Mouse (Mus musculus) myocyte (in vitro differentiated cells): ENCODE data around the gene Mad2l2.

Experiments
- CEBPB ChIP-seq: IDR thresholded peaks from 2 replicates; pipeline ENCODE4 v1.6.1; 2011; ENCODE audit warnings: mild to moderate bottlenecking, moderate library complexity; ENCODE audit not compliant: poor library complexity, insufficient read depth, severe bottlenecking
- MAX ChIP-seq: IDR thresholded peaks from one replicate; pipeline ENCODE4 v1.6.1; 2011; ENCODE audit warnings: low read depth, mild to moderate bottlenecking, control low read depth
- MYOG ChIP-seq, 3 experiments: IDR thresholded peaks; one replicate each; pipeline ENCODE4 v1.6.1; 2011; ENCODE audit warnings: control low read depth in 2 of 3, low read depth in 2 of 3, mild to moderate bottlenecking in 2 of 3; ENCODE audit not compliant: insufficient read length in 2 of 3, control insufficient read depth in 1 of 3, insufficient read depth in 1 of 3
- POLR2A ChIP-seq: IDR thresholded peaks from one replicate; pipeline ENCODE4 v1.6.1; 2011; ENCODE audit warnings: low read depth, mild to moderate bottlenecking, control low read depth, moderate library complexity; ENCODE audit not compliant: insufficient read length
- POLR2AphosphoS2 ChIP-seq: IDR thresholded peaks from one replicate; pipeline ENCODE4 v1.6.1; 2011; ENCODE audit warnings: low read depth, control low read depth; ENCODE audit not compliant: insufficient read length
- REST ChIP-seq: IDR thresholded peaks from one replicate; pipeline ENCODE4 v1.6.1; 2011; ENCODE audit warnings: mild to moderate bottlenecking, control low read depth, moderate library complexity; ENCODE audit not compliant: insufficient read depth, insufficient read length
- TCF12 ChIP-seq: IDR thresholded peaks from one replicate; pipeline ENCODE4 v1.6.1; 2011; ENCODE audit warnings: mild to moderate bottlenecking, control low read depth; ENCODE audit not compliant: poor library complexity, insufficient read depth, severe bottlenecking
- USF1 ChIP-seq: IDR thresholded peaks from one replicate; pipeline ENCODE4 v1.6.1; 2011; ENCODE audit warnings: low read depth, mild to moderate bottlenecking, control low read depth, moderate library complexity

- no peak for TF ChIP-seq MAX
- no peak for TF ChIP-seq POLR2A
- TF ChIP-seq MYOG (IDR thresholded peaks at IDR 0.05; ENCODE audit: control insufficient read depth in 1 of 3, insufficient read depth in 1 of 3, insufficient read length in 2 of 3, low read depth in 2 of 3) = no peak
- no peak for TF ChIP-seq USF1
- TF ChIP-seq CEBPB = no peak
- TF ChIP-seq POLR2AphosphoS2 = no peak
- TF ChIP-seq REST = no peak
- TF ChIP-seq TCF12 = no peak
Measured at GRCm38 (mm10) chr4:148131497-148132081, 1.4 kb downstream of the Mad2l2 start.
